Mouse (Mus musculus) layer of hippocampus, adult 2 months (tissue): ENCODE measurements at regions not wholly inside any gene's neighbourhood (a gene's known extent, or its start where the extent isn't known, plus 50 kb on each side); places are given as distances from the start of the nearest gene placed in this dataset.

Source experiments
- DNase-seq, 2 experiments: peaks; one replicate each; pipeline ENCODE4 v3.0.0; 2022; ENCODE audit warnings: low spot score in 2 of 2
- H3K27ac ChIP-seq: fragments of 200-600 bp; 2 replicates; pipeline ENCODE4 v1.8.1; 2022
- H3K4me3 ChIP-seq: fragments of 200-600 bp; 2 replicates; pipeline ENCODE4 v1.8.1; 2022; ENCODE audit warnings: mild to moderate bottlenecking
- CTCF ChIP-seq: fragments of 200-600 bp; conservative IDR thresholded peaks from 2 replicates; pipeline ENCODE4 v1.8.1; 2022; ENCODE audit warnings: antibody characterized with exemption, mild to moderate bottlenecking, moderate library complexity

DNA sequence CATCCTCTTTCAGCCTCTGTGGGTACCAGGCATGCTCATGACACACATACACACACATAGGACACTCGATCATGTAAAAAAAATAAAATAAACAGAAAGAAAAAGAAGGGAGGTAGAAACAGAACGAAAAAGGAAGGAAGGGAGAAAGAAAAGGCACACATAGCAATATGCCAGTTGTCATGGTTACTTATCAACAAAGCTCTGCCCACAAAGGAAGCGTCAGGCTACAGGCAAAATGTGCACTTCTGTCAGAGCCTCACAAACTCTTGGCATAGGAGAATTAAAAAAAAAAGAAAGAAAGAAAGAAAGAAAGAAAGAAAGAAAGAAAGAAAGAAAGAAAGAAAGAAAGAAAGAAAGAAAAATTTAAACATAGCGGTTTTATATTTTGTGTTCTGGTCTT is 56.9 kb upstream of the Sox2 start:
- TF ChIP-seq CTCF: no peak
- Histone ChIP-seq H3K4me3 (no peak overlapping the region), H3K27ac (no peak overlapping the region)
- DNase-seq: no peak

DNA sequence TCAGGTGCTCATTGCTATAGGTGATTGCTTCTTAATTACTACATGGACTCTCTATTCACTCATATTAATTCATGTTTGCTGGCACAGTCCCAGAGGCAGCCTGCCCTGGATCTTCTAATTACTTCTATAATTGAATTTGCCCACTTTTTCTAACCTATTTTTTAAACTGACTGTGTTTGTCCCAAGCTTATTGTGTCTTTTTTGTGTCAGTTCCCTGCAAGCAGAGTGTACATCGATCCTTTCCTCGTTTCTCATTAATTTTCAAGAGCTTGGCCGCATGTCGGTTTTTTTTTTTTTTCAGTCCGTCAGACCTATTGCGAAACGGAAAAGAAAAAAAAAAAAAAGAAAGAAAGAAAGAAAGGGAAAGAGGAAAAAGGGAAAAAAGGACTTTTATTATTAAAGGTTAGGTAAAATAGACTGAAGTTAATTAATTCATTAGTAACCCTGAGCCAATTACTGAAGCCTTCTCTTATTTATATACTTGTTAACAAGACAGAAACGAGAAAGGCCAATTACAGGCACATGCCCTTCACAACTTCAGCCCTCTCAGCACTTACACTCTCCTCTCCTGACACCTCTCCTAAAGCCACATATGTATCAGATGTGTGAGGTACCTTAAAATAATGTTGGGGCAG is 72.2 kb upstream of the Sox2 start:
- Histone ChIP-seq H3K4me3 (no peak overlapping the region), H3K27ac (no peak overlapping the region)
- DNase-seq: no peak
- TF ChIP-seq CTCF: no peak

DNA sequence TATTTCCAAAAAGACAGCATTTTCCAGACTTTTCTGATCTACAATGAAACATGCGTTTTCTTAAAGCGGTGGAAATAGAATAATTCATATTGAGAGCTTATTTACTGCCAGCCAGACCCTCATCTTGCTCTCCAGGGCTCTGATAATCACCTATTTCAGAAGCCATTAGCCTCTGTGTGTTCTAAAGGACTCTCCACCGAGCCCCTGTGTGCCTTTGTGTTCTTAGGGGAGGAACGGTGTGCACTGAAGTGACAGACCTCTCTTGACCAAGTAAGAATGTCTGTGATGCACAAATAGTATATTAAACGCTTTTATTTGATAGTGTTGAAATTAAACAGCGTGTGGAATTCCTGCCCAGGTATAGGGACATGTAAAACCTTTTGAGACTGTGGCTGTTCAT is 73.1 kb upstream of the Sox2 start:
- DNase-seq: no peak
- Histone ChIP-seq H3K27ac (no peak overlapping the region), H3K4me3 (no peak overlapping the region)
- no peak for TF ChIP-seq CTCF

DNA sequence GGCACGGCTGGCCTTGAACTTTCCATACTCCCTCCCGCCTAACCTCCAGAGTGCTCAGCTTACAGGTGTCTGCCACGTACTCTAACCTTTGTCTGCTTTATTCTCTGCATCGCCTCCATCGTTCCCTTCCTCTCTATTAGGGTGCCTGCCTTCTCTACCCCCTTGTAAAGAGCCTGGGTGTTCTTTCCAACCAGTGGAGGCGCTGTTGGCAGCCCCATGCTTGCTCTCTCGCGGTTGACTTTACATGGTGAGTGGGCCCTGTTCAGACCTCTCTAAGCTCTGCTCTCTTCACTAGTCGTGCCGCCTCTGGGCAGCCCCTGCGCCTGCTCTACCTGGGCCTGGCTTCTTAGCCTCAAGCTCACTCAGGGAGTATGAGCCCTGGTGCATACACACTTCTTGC is 74.0 kb upstream of the Sox2 start:
- no peak for DNase-seq
- TF ChIP-seq CTCF: peak; percentile 57
- Histone ChIP-seq H3K27ac (no peak overlapping the region), H3K4me3 (no peak overlapping the region)

GRCm38 (mm10) chr3:34574711-34575350 is 75.4 kb upstream of the Sox2 start:
- Histone ChIP-seq H3K27ac (no peak overlapping the region), H3K4me3 (no peak overlapping the region)
- DNase-seq: no peak
- TF ChIP-seq CTCF: no peak

- TF ChIP-seq CTCF: no peak
- no peak for DNase-seq
- Histone ChIP-seq H3K27ac (no peak overlapping the region), H3K4me3 (no peak overlapping the region)
Observed at GRCm38 (mm10) chr3:34573312-34573711, 76.9 kb upstream of the Sox2 start.

DNA sequence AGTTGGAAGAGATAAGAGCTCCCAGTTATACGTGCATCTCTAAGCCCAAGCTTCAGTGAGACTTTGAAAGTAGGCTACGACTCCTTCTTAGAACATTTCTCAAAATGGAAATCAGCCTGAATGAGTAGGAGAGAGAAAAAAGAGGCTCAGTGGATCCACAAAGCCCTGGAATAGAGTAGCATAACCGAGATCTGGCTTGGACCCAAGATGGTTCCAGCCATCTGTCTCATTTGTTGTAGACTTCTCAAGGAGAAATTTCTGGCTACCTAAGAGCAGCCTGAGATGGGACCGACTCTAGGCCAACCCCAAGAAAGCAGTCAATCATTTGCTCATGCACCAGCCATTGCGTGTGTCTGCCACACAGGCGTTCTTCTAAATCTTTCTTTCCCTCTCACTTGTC is 78.1 kb upstream of the Sox2 start:
- peak overlapping the region; percentile 43; the same call in 1 of the 2 replicates for H3K27ac ChIP-seq
- DNase-seq: peak in 1 of 2 experiments; percentile 35
- no peak for TF ChIP-seq CTCF
- no peak overlapping the region for H3K4me3 ChIP-seq

- TF ChIP-seq CTCF: no peak
- Histone ChIP-seq H3K4me3 (no peak overlapping the region), H3K27ac (peak overlapping the region; percentile 43; the same call in 1 of the 2 replicates)
- no peak for DNase-seq
Observed at GRCm38 (mm10) chr3:34571630-34572029, 78.6 kb upstream of the Sox2 start.

DNA sequence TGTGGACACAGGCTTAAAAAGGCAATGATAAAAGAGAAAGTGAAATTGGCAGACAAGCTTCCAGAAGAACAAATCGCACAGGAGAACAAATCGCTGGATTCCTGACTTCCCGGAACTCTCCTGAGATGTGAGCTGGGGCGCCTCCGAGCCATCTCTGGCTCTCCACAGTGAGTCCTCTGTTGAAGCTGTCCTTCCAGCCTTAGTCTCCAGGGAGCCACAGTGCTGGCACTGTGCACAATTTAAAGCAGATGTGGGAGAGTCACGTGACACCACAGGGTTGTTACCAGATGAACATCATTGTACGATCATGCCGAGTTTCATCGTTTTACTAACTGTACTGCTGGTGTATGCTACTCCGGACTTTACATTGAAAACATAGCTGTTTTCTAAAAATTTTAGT is 80.2 kb upstream of the Sox2 start:
- TF ChIP-seq CTCF: no peak
- no peak overlapping the region for H3K4me3 ChIP-seq
- peak overlapping the region; percentile 19; the same call in 1 of the 2 replicates for H3K27ac ChIP-seq
- DNase-seq: no peak

DNA sequence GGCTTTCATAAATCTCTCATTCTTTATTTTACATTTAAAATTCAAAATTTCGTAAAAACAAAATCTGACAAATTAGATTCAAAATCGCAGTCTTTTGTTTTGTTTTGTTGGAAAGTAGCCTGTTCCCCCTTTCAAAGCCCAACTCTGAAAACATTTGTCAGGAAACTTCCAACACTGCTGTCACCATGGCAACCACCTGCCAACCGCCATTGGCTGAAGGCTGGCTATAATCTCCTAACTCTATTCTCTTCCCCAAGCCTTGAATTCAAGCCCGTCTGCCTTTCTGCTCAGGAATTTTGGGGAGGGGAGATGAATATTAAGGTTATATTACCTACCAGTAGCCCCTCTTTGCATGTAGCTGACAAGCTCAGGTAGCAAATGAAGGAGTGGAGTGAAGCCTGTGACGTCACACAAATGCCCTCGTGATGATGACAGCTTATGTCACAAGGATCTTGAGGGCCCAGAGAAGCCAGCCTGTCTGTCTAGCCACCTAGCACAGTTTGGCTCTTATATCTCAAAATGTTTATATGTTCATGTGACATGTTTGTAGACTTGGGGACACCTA is 82.0 kb upstream of the Sox2 start:
- H3K4me3 ChIP-seq: no peak overlapping the region
- H3K27ac ChIP-seq: no peak overlapping the region
- TF ChIP-seq CTCF: no peak
- peak in 1 of 2 experiments; percentile 16 for DNase-seq

GRCm38 (mm10) chr3:34565386-34565785 is 84.8 kb upstream of the Sox2 start:
- Histone ChIP-seq H3K27ac (peak overlapping the region; percentile 59; the same call in 1 of the 2 replicates), H3K4me3 (no peak overlapping the region)
- no peak for DNase-seq
- TF ChIP-seq CTCF: no peak

GRCm38 (mm10) chr3:34562893-34563292 is 87.3 kb upstream of the Sox2 start:
- Histone ChIP-seq H3K27ac (no peak overlapping the region; the same call in 1 of the 2 replicates), H3K4me3 (no peak overlapping the region; the same call in 1 of the 2 replicates)
- TF ChIP-seq CTCF: no peak
- DNase-seq: no peak

DNA sequence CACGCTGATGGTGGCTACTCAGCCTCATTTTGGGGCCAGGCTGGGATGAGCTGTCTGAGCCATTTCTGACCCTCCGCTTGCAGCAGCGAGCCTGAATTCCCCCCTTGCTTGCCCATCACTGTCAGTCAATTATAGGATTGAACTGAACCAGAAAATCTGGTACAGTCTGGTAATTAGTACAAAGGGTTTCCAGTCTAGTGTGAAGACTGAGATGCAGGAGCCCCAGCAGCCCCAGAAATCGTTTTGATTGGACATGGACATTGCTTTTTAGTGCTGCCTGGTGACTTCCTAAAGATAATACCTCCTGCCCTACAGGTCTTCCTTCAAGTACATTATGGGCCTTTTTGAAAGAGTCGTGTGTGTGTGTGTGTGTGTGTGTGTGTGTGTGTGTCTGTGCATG is 88.5 kb upstream of the Sox2 start:
- peak overlapping the region; percentile 61; the same call in 1 of the 2 replicates for H3K27ac ChIP-seq
- H3K4me3 ChIP-seq: peak overlapping the region; percentile 34
- no peak for TF ChIP-seq CTCF
- no peak for DNase-seq
